Mouse (Mus musculus): ENCODE data around the gene Fbln2.

The Fbln2 gene

GRCm38 (mm10) chr6:91231000-91231399 is 18.7 kb downstream of the Fbln2 start:
- DNase-seq (ENCODE audit: low read depth, low spot score), result no peak

- DNase-seq (ENCODE audit: low read depth, low spot score), result no peak
These were observed 19.3 kb downstream of the Fbln2 start for GRCm38 (mm10) chr6:91231523-91231922.

GRCm38 (mm10) chr6:91233011-91233410 is 20.8 kb downstream of the Fbln2 start:
- no peak for DNase-seq (ENCODE audit: low read depth, low spot score)

DNA sequence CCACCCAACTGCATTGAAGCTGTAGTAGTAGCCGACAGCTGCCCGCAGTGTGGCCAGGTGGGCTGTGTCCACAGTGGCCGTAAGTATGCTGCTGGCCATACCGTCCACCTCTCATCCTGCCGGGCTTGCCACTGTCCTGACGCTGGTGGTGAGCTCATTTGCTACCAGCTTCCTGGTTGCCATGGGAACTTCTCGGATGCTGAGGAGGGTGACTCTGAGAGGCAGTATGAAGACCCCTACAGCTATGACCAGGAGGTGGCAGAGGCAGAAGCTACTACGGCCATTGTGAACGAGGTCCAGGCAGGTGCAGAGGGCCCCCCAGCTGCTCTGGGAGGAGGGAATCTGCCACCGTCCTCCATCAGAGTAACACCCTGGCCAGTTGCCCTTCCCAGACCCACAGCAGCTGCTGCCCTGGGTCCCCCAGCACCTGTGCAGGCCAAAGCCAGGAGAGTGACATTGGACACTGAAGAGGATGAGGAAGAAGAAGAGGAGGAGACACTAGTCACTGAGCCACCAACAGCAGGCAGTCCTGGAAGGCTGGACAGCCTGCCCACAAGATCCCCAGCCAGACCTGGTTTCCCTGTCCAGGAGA is 21.3 kb downstream of the Fbln2 start:
- DNase-seq (ENCODE audit: low read depth, low spot score), result no peak

DNA sequence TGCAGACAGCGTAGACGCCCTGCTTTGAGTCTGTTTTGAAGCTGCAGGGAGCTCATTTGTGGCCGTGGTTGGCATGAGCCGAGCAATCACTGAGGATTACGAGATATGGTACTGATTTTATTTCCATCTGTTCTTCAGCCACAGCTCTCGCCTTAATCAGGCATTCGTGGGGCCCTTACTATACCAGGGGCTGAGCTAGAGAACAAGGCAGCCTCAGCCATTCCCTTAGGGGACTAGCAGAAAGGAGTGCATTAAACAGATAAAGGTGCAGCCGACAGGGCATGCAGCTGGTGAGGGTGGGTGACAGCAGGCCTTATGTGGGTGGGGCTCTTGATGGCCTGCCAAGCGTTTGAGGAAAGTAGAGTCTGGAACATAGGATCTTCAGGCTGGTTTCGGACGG is 23.8 kb downstream of the Fbln2 start:
- DNase-seq (ENCODE audit: low read depth, low spot score), result no peak

DNA sequence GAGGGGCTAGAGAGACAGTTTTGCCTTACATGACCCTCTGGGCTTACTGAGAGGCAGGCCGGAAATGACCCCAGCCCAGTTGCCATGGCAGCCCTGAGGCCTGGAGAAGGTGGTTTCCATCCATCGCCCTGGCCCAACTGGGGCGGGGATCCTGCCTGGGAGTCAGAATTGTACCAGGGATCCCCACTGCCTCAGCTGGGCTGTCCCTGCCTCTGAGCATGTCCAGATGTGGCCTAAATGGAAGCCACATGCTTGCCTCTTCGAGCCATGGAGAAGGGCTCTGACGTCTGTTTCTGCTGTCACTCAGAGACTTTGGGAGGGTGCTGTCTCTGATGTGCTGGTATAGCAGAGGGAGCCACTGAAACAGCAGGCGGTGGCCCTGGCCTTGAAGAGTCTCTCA is 24.2 kb downstream of the Fbln2 start:
- DNase-seq (ENCODE audit: low read depth, low spot score), result peak; percentile 84

DNA sequence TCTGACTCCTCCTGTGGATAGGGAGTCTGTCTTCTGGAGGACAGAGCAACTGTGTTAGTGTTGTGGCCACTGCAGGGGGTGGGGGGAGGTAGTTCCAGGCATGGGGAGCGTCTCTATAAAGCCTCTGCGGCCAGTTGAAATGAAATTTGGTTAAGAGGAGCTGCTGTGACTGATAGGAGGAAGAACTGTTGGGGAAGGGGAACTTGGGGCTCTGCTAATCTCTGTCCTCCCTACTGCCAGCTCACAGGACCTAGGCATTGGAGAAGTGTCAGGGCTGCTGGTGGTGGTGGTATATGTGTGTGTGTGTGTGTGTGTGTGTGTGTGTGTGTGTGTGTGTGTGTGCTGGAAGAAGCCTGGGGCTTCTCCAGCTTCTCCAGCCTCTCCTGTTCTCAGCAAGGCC is 25.0 kb downstream of the Fbln2 start:
- DNase-seq (ENCODE audit: low read depth, low spot score), result no peak

DNA sequence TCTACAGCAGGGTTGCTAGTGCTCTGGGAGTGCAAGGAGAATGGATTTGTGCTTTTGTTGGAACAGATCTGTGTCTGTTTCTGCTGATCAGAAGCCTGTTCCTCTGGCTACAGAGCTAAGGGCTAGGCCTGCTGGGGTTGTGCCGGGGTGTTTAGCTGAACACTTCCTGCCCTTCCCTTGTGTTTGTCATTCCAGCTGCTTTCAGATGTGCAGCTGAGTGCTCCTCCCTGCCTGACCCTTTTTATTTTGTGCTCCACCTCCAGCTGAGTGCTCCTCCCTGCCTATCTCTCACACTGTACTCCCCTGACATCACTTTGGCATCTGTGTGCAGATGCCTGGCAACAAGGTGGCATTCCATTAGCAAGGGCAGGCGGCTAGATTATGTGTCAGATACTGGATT is 28.3 kb downstream of the Fbln2 start:
- no peak for DNase-seq (ENCODE audit: low read depth, low spot score)

GRCm38 (mm10) chr6:91240964-91241363 is 28.7 kb downstream of the Fbln2 start:
- no peak for DNase-seq (ENCODE audit: low read depth, low spot score)

- DNase-seq (ENCODE audit: low read depth, low spot score), result no peak
These were observed 31.1 kb downstream of the Fbln2 start for GRCm38 (mm10) chr6:91243395-91243794.

DNA sequence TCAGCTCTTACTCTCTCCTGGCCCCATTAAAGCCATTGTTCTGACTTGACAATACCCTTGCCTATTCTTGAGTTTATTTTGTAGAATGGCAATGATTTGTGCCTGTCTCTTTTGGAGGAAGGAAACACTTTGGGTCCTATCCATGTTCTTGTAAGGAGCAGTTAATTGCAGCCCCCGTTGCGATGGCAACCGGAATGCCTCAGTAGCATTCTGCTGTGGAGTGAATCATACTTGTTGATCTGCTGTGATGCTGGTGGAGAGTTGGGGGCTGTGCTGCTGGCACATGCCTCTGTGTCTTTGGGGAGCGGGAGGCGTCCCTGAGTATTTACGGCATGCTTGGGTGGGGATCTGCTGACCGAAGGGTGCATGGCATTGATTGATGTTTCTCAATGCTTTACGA is 32.1 kb downstream of the Fbln2 start:
- no peak for DNase-seq (ENCODE audit: low read depth, low spot score)

GRCm38 (mm10) chr6:91245331-91245730 is 33.1 kb downstream of the Fbln2 start:
- DNase-seq (ENCODE audit: low read depth, low spot score), result no peak

DNA sequence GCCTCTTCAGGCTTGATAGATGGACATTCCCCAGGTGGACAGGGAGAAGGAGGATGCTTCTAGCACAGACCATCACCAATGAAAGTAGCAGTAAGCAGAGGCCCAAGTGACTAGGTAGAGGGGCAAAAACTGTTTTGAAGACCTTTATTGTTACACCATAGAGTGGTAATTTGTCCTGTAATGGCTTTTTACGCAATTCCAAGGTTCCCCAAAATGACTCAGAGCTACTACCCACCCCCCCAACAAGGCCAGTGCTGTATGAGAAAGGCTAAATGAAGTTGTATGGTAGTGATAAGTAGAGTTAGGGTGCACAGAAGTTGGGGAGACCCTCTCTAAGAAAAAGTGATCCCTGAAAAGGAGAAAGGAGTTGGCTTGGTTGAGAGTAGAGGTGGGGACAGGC is 35.1 kb downstream of the Fbln2 start:
- DNase-seq (ENCODE audit: low read depth, low spot score), result no peak

- no peak for DNase-seq (ENCODE audit: low read depth, low spot score)
These were observed 36.4 kb downstream of the Fbln2 start for GRCm38 (mm10) chr6:91248627-91249026.

DNA sequence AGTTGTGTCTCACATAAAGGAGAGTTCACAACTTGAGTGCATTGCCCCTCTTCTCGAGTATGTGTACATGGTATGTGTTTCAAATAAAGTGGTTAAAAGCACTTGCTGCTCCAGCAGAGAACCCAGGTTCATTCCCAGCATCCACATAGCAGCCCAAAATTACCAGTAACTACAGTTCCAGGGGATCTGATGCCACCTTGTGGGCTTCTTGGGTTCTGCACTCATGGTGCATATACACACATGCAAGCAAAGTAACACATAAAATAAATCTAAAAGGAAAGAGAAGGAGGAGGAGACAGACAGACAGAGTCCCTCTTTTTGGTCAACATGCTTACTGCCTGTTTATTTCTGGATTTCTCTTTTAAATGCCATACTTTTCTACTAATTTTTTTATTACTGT is 37.5 kb downstream of the Fbln2 start:
- DNase-seq (ENCODE audit: low read depth, low spot score), result no peak

GRCm38 (mm10) chr6:91259440-91260120 is 47.3 kb downstream of the Fbln2 start:
- DNase-seq (ENCODE audit: low read depth, low spot score), result no peak

DNA sequence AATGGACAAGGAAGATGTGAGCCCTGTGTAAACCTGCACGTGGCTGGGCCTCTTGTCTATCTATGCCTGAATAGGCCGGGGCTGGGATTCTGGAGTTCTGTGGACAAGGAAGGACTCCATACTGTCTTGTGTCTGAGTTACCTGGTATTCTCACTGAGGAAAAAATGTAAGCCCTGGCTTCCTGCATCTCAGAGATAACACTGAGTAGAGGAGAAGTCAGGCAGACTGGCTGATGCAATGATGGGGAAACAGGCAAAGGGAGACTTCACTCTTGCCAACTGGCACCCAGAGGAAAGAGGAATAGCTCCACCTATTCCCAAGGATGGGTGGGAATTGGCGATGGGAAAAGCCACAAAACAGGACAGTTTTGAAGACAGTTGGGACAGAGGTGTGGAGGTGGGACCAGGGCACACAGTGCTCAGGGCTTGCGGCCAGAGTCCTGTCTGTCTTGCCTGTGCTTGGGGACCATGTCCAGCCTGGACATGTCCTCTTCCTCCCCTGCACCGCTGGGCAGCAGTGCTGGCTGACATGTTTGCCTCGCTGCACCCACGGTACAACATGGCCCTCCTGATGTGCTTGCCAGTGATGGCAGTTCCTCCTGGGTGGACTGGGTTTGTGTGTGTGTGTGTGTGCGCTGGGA is 48.2 kb downstream of the Fbln2 start:
- no peak for DNase-seq (ENCODE audit: low read depth, low spot score)

DNA sequence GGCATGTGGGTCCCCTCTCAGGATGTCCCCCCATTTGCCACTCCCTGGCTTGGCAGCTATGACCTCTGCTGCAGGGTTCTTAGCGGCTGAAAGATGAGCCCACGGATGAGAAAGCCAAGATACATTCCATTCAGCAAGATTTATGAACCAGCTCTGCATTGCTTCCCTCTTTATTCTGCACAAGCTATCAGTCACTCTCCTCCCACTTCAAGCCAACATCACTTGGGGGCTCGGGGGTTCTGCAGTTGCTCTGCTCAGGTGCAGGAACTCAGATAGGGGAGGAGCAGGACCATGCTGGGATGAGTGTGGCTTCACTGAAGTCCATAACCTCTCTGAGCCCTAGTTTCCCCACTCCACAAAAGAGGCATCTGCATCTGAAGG is 48.7 kb downstream of the Fbln2 start:
- no peak for DNase-seq (ENCODE audit: low read depth, low spot score)

DNA sequence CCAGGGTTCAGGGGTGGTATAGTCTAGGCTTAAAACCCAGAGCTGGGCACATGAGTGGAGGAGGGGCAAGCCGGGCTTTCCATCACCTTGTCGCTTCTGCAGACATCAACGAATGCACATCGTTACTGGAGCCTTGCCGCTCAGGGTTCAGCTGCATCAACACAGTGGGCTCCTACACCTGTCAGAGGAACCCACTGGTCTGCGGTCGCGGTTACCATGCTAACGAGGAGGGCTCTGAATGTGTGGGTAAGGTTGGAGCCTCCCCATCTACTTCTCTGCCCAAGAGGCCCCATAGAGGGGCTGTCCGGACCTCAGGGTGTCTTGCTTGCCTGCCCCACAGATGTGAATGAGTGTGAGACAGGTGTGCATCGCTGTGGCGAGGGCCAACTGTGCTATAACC is 53.4 kb downstream of the Fbln2 start:
- no peak for DNase-seq (ENCODE audit: low read depth, low spot score)

DNA sequence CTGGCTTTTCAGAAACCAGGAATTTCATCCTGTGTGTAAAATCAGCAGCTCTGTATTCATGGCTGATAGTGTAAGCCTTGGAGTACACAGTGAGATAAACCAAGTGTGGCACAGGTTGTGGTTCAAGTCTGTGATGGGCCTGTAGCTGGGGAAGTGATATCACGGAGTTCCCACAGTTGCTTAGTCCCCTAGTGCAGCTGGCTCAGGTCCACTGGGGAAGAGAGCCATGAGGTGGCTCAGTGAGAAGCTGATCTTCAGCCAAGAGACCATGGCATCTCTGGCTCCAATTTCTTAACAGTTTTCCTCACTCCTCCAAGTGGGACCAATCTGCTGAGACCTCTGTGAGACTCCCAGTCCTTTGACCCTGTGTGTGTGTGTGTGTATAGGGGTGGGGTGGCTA is 54.4 kb downstream of the Fbln2 start:
- no peak for DNase-seq (ENCODE audit: low read depth, low spot score)

DNA sequence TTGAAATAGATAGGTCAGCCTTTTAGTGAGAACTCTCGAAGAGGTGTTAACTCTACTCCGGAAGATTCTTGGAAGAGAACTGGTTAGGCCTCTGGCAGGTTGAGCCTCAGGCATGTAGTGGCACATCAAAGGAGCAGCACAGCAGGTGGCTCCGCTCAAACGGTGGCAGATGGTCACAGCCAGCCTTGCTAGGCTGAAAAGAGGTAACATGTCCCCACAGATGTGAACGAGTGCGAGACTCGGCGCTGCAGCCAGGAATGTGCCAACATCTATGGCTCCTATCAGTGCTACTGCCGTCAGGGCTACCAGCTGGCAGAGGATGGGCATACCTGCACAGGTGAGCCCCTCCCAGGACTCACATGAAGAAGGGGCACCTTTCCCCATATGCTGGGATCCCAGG is 56.1 kb downstream of the Fbln2 start:
- peak; percentile 38 for DNase-seq (ENCODE audit: low read depth, low spot score)

DNA sequence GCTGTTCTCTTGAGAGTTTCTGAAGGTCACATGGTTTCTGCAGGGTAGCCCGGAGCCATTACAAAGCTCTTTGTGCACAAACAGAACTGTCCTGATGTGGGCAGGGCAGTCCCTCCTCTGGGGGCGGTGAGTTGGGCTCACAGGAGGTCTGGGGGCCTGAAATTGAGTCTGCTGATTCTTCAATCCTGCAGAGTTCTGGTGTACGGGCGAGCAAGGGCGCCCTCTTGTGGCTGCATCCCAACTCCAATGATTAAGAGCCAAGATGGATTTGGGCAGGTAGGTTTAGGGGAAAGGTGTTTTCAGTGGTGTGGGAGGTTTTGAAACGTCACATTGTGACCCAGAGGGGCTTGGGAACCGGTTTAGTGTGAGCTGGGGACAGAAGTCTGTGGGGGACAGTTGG is 65.3 kb downstream of the Fbln2 start:
- DNase-seq (ENCODE audit: low read depth, low spot score), result peak; percentile 79

- no peak for DNase-seq (ENCODE audit: low read depth, low spot score)
These were observed 66.0 kb downstream of the Fbln2 start for GRCm38 (mm10) chr6:91278302-91278701.

Data from forelimb bud, embryonic 11.5 days (tissue).